Mouse (Mus musculus) cerebellum, adult (tissue): Measurements from ENCODE around the gene Plekhg1.

Experiments
- ATAC-seq: cut with Nextera tagmentation; 2 replicates; pipeline ENCODE4 v1.9.2; 2017; ENCODE audit warnings: mild to moderate bottlenecking, moderate library complexity, mixed read lengths; ENCODE audit not compliant: insufficient number of reproducible peaks, low FRiP score, low TSS enrichment

The Plekhg1 gene

GRCm38 (mm10) chr10:3818940-3819701 lies 79.0 kb downstream of the Plekhg1 start:
- no peak for ATAC-seq

GRCm38 (mm10) chr10:3823826-3824225 lies 83.7 kb downstream of the Plekhg1 start:
- no peak for ATAC-seq

- no peak for ATAC-seq
Measured at GRCm38 (mm10) chr10:3826043-3826442, 85.9 kb downstream of the Plekhg1 start.

GRCm38 (mm10) chr10:3827368-3827767 lies 87.2 kb downstream of the Plekhg1 start:
- ATAC-seq: no peak

- ATAC-seq: no peak
Measured at GRCm38 (mm10) chr10:3829472-3829871, 89.3 kb downstream of the Plekhg1 start.

- ATAC-seq: no peak
Measured at GRCm38 (mm10) chr10:3830618-3831017, 90.5 kb downstream of the Plekhg1 start.

- ATAC-seq: no peak
Measured at GRCm38 (mm10) chr10:3831597-3832351, 91.6 kb downstream of the Plekhg1 start.

GRCm38 (mm10) chr10:3834060-3834459 lies 93.9 kb downstream of the Plekhg1 start:
- ATAC-seq: no peak

- ATAC-seq: no peak
Measured at GRCm38 (mm10) chr10:3834678-3835077, 94.5 kb downstream of the Plekhg1 start.

- ATAC-seq: no peak
Measured at GRCm38 (mm10) chr10:3835616-3836015, 95.5 kb downstream of the Plekhg1 start.

GRCm38 (mm10) chr10:3839748-3840432 lies 99.7 kb downstream of the Plekhg1 start:
- no peak for ATAC-seq

- no peak for ATAC-seq
Measured at GRCm38 (mm10) chr10:3844430-3844829, 104.3 kb downstream of the Plekhg1 start.

- ATAC-seq: no peak
Measured at GRCm38 (mm10) chr10:3847021-3847420, 106.9 kb downstream of the Plekhg1 start.

- ATAC-seq: no peak
Measured at GRCm38 (mm10) chr10:3851461-3851860, 111.3 kb downstream of the Plekhg1 start.

GRCm38 (mm10) chr10:3852733-3853132 lies 112.6 kb downstream of the Plekhg1 start:
- no peak for ATAC-seq

- ATAC-seq: no peak
Measured at GRCm38 (mm10) chr10:3857912-3858311, 117.7 kb downstream of the Plekhg1 start.

- no peak for ATAC-seq
Measured at GRCm38 (mm10) chr10:3858437-3858836, 118.3 kb downstream of the Plekhg1 start.

GRCm38 (mm10) chr10:3858961-3859714 lies 119.0 kb downstream of the Plekhg1 start:
- ATAC-seq: no peak

- ATAC-seq: no peak
Measured at GRCm38 (mm10) chr10:3863411-3864195, 123.4 kb downstream of the Plekhg1 start.

- ATAC-seq: no peak
Measured at GRCm38 (mm10) chr10:3864196-3864540, 124.0 kb downstream of the Plekhg1 start.
